Mouse (Mus musculus) ES-E14 (cell line): ENCODE data around the gene Ptprs.

Experiments used
- MAFK ChIP-seq: IDR thresholded peaks from 2 replicates; pipeline ENCODE4 v1.6.1; 2014; ENCODE audit warnings: mild to moderate bottlenecking, low read depth, low read length, inconsistent platforms; ENCODE audit not compliant: insufficient read depth
- ZC3H11A ChIP-seq: IDR thresholded peaks from 2 replicates; pipeline ENCODE4 v1.6.1; 2012; ENCODE audit warnings: low read depth, mild to moderate bottlenecking, inconsistent platforms, low read length, borderline replicate concordance

- TF ChIP-seq ZC3H11A (no peak), MAFK (no peak)
Measured at GRCm38 (mm10) chr17:56475584-56476401, 490 bp downstream of the Ptprs start.
